Mouse (Mus musculus): ENCODE measurements around the gene Pik3c2g. TPM values are rescaled to one million over a fixed set of nuclear protein-coding genes. Genes with fewer than 3 reads are reported as not detected.
A peak's percentile ranks its signal among the peaks of the same experiment; 100 is the strongest.

Pik3c2g gene
- 0.63 and 0.87 TPM in 2 replicates for polyA plus RNA-seq (2016; fragmentation: Nextera tagmentation; extraction: Ambion mirVana)

DNA sequence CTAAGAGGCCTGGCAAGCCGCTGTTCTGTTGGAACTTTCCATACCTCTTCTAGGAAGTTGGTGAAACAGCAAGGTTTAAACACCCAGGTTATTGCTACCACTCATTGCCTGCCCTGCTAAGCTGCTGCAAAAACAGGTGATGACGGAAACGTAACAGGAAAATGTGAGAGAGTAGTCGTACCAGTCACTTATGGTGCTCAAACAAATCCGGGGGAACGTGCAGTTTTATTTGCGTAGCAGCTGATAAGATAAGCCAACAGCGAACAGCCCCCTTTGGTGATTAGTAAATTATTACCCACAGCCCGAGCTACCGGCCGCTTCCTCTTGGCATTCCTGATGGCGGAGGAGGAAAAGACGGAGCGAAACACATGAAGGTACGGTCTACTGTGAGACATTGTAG, at the start of gene Pik3c2g:
Pik3c2g (plus strand) TSS at position 330 of the 400 bp plus-strand sequence.
- WGBS = 12% methylated on average over 15 of the region's 15 CpGs
- H3K4me2 ChIP-seq = peak within 1 kb of the TSS; percentile 67
- ATAC-seq (ENCODE audit: insufficient number of reproducible peaks, low FRiP score) = no peak
- no peaks in the 10 kb centered on the region for H3K36me3 ChIP-seq
- no peak within 1 kb of the TSS for H3K27ac ChIP-seq (ENCODE audit: poor library complexity, severe bottlenecking)
- no peak within 1 kb of the TSS for H3K9ac ChIP-seq
- peak within 1 kb of the TSS; percentile 38 for H3K4me3 ChIP-seq
- H3K9me3 ChIP-seq (replicated peaks) = 0 out of 2 replicates have a peak, but pooled peaks cover 5% of the 10 kb centered on the region
- H3K4me1 ChIP-seq (replicated peaks) = no peaks in the 10 kb centered on the region
- H3K27me3 ChIP-seq (replicated peaks) = no peaks in the 10 kb centered on the region

DNA sequence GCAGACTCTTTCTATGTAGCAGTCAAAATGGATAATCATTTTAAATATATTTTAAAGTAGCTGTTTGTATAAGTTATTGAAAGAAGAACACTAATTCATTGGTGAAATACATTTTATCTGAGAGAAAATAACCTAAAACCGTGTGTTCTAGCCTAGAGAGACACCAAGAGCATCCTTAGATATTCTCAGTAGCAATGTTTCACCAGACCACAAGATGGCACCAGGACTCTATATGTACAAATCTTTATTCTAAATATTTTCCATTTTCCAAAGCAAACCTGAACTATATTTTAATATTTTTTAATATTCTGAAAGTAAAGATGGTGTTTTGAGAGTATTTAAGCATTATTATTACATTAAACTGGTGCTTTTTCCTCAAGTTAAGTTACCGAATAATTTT, 48.6 kb upstream of the Pik3c2g start:
- no peak overlapping the region for H3K4me3 ChIP-seq
- no peak overlapping the region for H3K4me2 ChIP-seq
- no peaks in the 10 kb centered on the region for H3K9me3 ChIP-seq (replicated peaks)
- H3K9ac ChIP-seq = no peak overlapping the region
- H3K27ac ChIP-seq (ENCODE audit: poor library complexity, severe bottlenecking) = no peak overlapping the region
- no peaks in the 10 kb centered on the region for H3K4me1 ChIP-seq (replicated peaks)
- no peak for ATAC-seq (ENCODE audit: insufficient number of reproducible peaks, low FRiP score)
- H3K36me3 ChIP-seq = no peaks in the 10 kb centered on the region
- H3K27me3 ChIP-seq (replicated peaks) = no peaks in the 10 kb centered on the region
- WGBS = 54% methylated on average over 2 of the region's 2 CpGs

DNA sequence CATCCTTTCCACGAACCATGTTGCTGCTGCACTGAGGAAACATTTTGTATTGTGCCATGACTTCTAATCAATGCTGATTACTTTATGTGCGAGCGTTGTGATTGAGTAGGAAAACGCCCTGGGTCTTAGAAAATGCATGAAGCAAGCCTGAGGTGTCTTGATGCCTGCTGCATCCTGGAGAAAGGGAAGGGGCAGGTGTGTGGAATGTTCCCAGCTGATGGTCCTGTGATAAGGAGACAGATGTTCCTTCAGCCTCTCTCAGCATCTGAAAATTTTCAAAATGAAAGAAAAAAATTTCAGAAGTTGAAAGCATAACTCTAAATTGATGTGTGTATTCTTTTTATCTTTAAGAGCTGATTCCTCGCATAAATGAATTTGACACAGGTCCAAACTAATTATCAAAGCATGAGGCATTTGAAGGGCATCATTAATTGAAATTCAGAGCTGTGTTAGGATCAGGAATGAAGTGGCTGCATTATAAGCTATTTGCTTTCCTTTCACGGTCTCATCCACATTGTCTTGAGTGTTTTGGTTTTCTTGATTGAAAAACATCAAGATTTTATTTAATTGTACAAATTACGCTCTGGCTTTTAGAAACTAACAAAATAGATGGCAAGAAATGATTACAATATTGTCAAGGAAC, 31.4 kb upstream of the Pik3c2g start:
- Histone ChIP-seq H3K9ac (no peak overlapping the region), H3K27me3 (replicated peaks) (no peaks in the 10 kb centered on the region), H3K4me3 (no peak overlapping the region), H3K9me3 (replicated peaks) (no peaks in the 10 kb centered on the region), H3K27ac (ENCODE audit: poor library complexity, severe bottlenecking) (no peak overlapping the region), H3K36me3 (no peaks in the 10 kb centered on the region), H3K4me1 (replicated peaks) (no peaks in the 10 kb centered on the region), H3K4me2 (no peak overlapping the region)
- WGBS = 75% methylated on average over 7 of the region's 7 CpGs
- no peak for ATAC-seq (ENCODE audit: insufficient number of reproducible peaks, low FRiP score)

- 63% methylated on average over 7 of the region's 7 CpGs for WGBS
- no peak for ATAC-seq (ENCODE audit: insufficient number of reproducible peaks, low FRiP score)
- Histone ChIP-seq H3K27me3 (replicated peaks) (no peaks in the 10 kb centered on the region), H3K36me3 (no peaks in the 10 kb centered on the region), H3K4me1 (replicated peaks) (no peaks in the 10 kb centered on the region), H3K27ac (ENCODE audit: poor library complexity, severe bottlenecking) (no peak overlapping the region), H3K4me3 (no peak overlapping the region), H3K4me2 (no peak overlapping the region), H3K9ac (no peak overlapping the region), H3K9me3 (replicated peaks) (no peaks in the 10 kb centered on the region)
These were observed 17.8 kb upstream of the Pik3c2g start for GRCm38 (mm10) chr6:139569211-139569610.

- Histone ChIP-seq H3K9me3 (replicated peaks) (no peaks in the 10 kb centered on the region), H3K27me3 (replicated peaks) (no peaks in the 10 kb centered on the region), H3K36me3 (no peaks in the 10 kb centered on the region), H3K4me3 (no peak overlapping the region), H3K27ac (ENCODE audit: poor library complexity, severe bottlenecking) (no peak overlapping the region), H3K9ac (no peak overlapping the region), H3K4me1 (replicated peaks) (0 out of 2 replicates have a peak, but pooled peaks cover 7% of the 10 kb centered on the region), H3K4me2 (no peak overlapping the region)
- 70% methylated on average over 4 of the region's 4 CpGs for WGBS
- ATAC-seq (ENCODE audit: insufficient number of reproducible peaks, low FRiP score) = no peak
These were observed 11.2 kb upstream of the Pik3c2g start for GRCm38 (mm10) chr6:139575854-139576253.

DNA sequence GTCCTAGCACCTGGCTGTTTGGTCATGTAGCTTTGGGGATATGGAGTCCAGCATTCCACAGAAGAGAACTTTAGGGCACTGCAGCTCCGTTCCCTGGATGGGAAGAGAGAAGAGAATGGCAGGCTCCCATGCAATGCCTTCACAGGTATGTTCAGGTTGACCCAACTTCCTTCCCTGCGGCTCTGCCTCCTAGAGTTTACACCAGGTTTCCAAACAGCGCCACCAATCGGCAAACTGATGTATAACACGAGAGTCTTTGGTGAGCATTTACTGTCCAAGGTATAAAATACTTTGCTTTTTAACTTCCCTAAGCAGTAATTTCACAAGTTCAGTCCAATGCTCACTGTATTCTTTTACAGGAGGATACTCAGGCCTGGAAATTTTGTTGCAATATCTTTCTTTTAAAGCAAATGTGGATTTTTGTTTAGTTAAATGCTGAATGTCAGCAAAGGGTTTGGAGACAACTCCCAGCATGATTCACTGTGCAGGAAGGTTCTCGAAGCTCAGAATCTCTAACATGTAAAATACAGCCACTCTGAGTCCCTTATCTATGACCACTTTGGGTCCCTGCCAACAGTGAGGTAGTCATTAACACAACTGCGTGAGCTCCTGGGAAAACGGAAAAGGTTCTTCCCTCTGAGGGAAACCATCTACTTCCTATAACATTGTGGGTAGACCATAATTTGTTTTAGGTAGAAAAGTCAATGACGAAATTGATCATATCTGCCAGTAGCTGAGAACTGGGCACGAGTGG, 10.6 kb upstream of the Pik3c2g start:
- H3K27me3 ChIP-seq (replicated peaks) = no peaks in the 10 kb centered on the region
- H3K9ac ChIP-seq = no peak overlapping the region
- H3K9me3 ChIP-seq (replicated peaks) = no peaks in the 10 kb centered on the region
- ATAC-seq (ENCODE audit: insufficient number of reproducible peaks, low FRiP score) = peak; percentile 66
- peak overlapping the region; percentile 46; the same call in 1 of the 2 replicates for H3K4me2 ChIP-seq
- 0 out of 2 replicates have a peak, but pooled peaks cover 7% of the 10 kb centered on the region for H3K4me1 ChIP-seq (replicated peaks)
- no peak overlapping the region for H3K27ac ChIP-seq (ENCODE audit: poor library complexity, severe bottlenecking)
- 40% methylated on average over 10 of the region's 10 CpGs for WGBS
- no peak overlapping the region for H3K4me3 ChIP-seq
- H3K36me3 ChIP-seq = no peaks in the 10 kb centered on the region

DNA sequence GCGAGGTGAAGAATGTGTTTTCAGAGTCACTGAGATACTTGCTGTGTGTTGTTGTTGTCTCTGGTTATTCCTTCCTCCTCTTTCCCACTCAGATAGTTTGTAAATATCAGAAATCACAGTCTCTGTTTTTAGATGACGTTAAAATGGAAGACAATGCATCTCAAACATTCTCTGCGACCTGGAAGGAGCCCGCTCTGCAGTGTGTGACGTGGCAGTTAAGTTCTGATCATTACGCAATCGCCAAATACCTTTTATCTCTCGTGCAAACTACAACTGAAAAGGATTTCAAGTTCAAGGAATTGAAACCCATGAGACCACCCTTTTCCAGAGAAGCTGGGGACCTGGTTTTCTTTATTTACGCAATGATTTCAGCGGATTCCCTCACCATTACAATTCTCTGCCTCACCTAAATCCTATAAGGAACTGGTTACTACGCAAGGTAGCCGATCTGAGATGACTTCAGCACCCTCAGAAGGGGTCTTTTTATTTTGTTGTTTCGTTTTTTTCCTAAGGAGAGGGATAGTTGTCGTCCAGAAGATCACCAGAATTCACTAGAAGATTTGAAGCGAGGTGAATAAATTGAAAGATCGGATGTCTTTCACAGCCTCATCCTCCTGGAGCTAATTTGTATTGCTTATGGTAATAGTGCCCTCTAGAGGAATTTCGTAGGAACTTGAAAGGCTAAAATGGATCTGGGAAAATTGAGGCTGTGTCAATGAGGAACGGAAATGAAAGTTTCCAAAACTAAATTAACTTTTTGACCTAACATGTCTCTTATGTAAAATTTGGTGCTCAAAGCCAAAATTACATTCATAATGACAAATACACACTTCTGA, 9.8 kb upstream of the Pik3c2g start:
- Histone ChIP-seq H3K27me3 (replicated peaks) (no peaks in the 10 kb centered on the region), H3K27ac (ENCODE audit: poor library complexity, severe bottlenecking) (no peak overlapping the region), H3K9me3 (replicated peaks) (no peaks in the 10 kb centered on the region), H3K9ac (no peak overlapping the region), H3K4me3 (no peak overlapping the region), H3K36me3 (no peaks in the 10 kb centered on the region), H3K4me1 (replicated peaks) (0 out of 2 replicates have a peak, but pooled peaks cover 7% of the 10 kb centered on the region), H3K4me2 (peak overlapping the region; percentile 46)
- no peak for ATAC-seq (ENCODE audit: insufficient number of reproducible peaks, low FRiP score)
- WGBS = 50% methylated on average over 18 of the region's 18 CpGs

DNA sequence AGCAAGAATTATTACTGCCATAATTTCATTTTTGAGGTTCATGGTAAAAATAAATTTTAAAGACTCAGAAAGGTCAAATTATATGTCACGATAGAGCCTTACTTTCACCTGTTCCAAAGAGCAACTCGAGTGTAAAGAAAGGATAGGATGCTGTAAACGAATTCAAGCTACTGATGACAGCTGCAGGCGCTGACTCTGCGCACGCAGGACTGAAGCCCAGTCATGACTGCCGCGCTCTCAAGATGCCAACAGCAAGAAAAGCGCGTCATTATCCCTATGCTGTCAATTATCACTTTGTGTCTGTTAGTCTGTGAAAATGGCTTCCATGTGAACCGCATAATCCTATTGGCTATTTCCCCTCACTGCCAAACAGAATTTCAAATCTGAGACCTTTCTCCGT, 457 bp downstream of the Pik3c2g start:
- ATAC-seq (ENCODE audit: insufficient number of reproducible peaks, low FRiP score) = no peak
- Histone ChIP-seq H3K4me3 (peak overlapping the region; percentile 38), H3K27ac (ENCODE audit: poor library complexity, severe bottlenecking) (no peak overlapping the region), H3K36me3 (no peaks in the 10 kb centered on the region), H3K9ac (no peak overlapping the region), H3K4me2 (peak overlapping the region; percentile 67), H3K27me3 (replicated peaks) (0 out of 2 replicates have a peak, but pooled peaks cover 2% of the 10 kb centered on the region), H3K9me3 (replicated peaks) (0 out of 2 replicates have a peak, but pooled peaks cover 5% of the 10 kb centered on the region), H3K4me1 (replicated peaks) (no peaks in the 10 kb centered on the region)
- 52% methylated on average over 12 of the region's 12 CpGs for WGBS

- H3K4me2 ChIP-seq = no peak overlapping the region
- H3K4me1 ChIP-seq (replicated peaks) = no peaks in the 10 kb centered on the region
- H3K9ac ChIP-seq = no peak overlapping the region
- H3K4me3 ChIP-seq = no peak overlapping the region
- 0 out of 2 replicates have a peak, but pooled peaks cover 5% of the 10 kb centered on the region for H3K9me3 ChIP-seq (replicated peaks)
- no peak for ATAC-seq (ENCODE audit: insufficient number of reproducible peaks, low FRiP score)
- 77% methylated on average over 15 of the region's 15 CpGs for WGBS
- H3K27ac ChIP-seq (ENCODE audit: poor library complexity, severe bottlenecking) = no peak overlapping the region
- H3K36me3 ChIP-seq = no peaks in the 10 kb centered on the region
- H3K27me3 ChIP-seq (replicated peaks) = 0 out of 2 replicates have a peak, but pooled peaks cover 2% of the 10 kb centered on the region
These were observed 1.4 kb downstream of the Pik3c2g start for GRCm38 (mm10) chr6:139588409-139588808.

GRCm38 (mm10) chr6:139589291-139589690, 2.3 kb downstream of the Pik3c2g start:
- H3K4me2 ChIP-seq = peak overlapping the region; percentile 41
- H3K9me3 ChIP-seq (replicated peaks) = no peaks in the 10 kb centered on the region
- H3K4me3 ChIP-seq = no peak overlapping the region
- H3K27ac ChIP-seq (ENCODE audit: poor library complexity, severe bottlenecking) = no peak overlapping the region
- H3K4me1 ChIP-seq (replicated peaks) = no peaks in the 10 kb centered on the region
- ATAC-seq (ENCODE audit: insufficient number of reproducible peaks, low FRiP score) = no peak
- WGBS = 9% methylated on average over 12 of the region's 12 CpGs
- no peak overlapping the region for H3K9ac ChIP-seq
- H3K36me3 ChIP-seq = no peaks in the 10 kb centered on the region
- H3K27me3 ChIP-seq (replicated peaks) = 0 out of 2 replicates have a peak, but pooled peaks cover 2% of the 10 kb centered on the region

- no peak for ATAC-seq (ENCODE audit: insufficient number of reproducible peaks, low FRiP score)
- Histone ChIP-seq H3K9ac (no peak overlapping the region), H3K4me2 (no peak overlapping the region), H3K9me3 (replicated peaks) (no peaks in the 10 kb centered on the region), H3K27me3 (replicated peaks) (0 out of 2 replicates have a peak, but pooled peaks cover 2% of the 10 kb centered on the region), H3K4me3 (no peak overlapping the region), H3K4me1 (replicated peaks) (no peaks in the 10 kb centered on the region), H3K27ac (ENCODE audit: poor library complexity, severe bottlenecking) (no peak overlapping the region), H3K36me3 (no peaks in the 10 kb centered on the region)
- WGBS = 75% methylated on average over 9 of the region's 9 CpGs
These were observed 2.8 kb downstream of the Pik3c2g start for GRCm38 (mm10) chr6:139589854-139590253.

Measured in heart, embryonic 12.5 days (tissue).